In genomic region chr1:33174646-33175435, GRCm38 (mm10) we compare ENCODE assay signal across 10 mouse cellular contexts.
DNase-seq lines count a peak whose midpoint lies in the region; ATAC-seq and TF ChIP-seq lines count a peak whose summit lies in the region.
"Had no signal": no experiment of that assay in that cellular context is flagged by ENCODE, and none has a peak within 500 bp of the region (broad histone marks: within the 10 kb centered on the region; RNA-seq: fewer than 3 reads in every experiment).

No protein-coding gene starts in this region.

- no peak for DNase-seq in hindbrain, embryonic 10.5 days (ENCODE audit: low spot score)
- peak; percentile 82 for DNase-seq in forebrain, postnatal 0 days
- DNase-seq in left cerebral cortex, adult 11 months (ENCODE audit: low spot score), result peak; percentile 28
- peak; percentile 50 to 52 for DNase-seq in right cerebral cortex, adult 2 months (ENCODE audit: low spot score in 2 of 2)
- no peak for DNase-seq in lung, postnatal 36 days
- no peak for DNase-seq in heart, postnatal 36 days
- DNase-seq in kidney, adult 18-20 months, result no peak
- DNase-seq: heart, postnatal 14 days had no signal

- H3K27me3 ChIP-seq in hindbrain, embryonic 12.5 days, result no peaks in the 10 kb centered on the region
- H3K27me3 ChIP-seq in hindbrain, embryonic 10.5 days (ENCODE audit: insufficient read depth, poor library complexity, severe bottlenecking), result no peaks in the 10 kb centered on the region
- H3K27me3 ChIP-seq in forebrain, postnatal 0 days (ENCODE audit: insufficient read depth, low read length), result no peaks in the 10 kb centered on the region
- H3K27me3 ChIP-seq: neural tube, embryonic 12.5 days had no signal

- ATAC-seq in hindbrain, embryonic 12.5 days (ENCODE audit: low FRiP score), result peak; percentile 64; the same call in 1 of the 2 replicates
- ATAC-seq in forebrain, postnatal 0 days, result peak; percentile 84

- no peaks in the 10 kb centered on the region for H3K4me1 ChIP-seq in hindbrain, embryonic 12.5 days
- no peaks in the 10 kb centered on the region for H3K4me1 ChIP-seq in hindbrain, embryonic 10.5 days (replicated peaks)
- no peaks in the 10 kb centered on the region for H3K4me1 ChIP-seq in forebrain, postnatal 0 days (ENCODE audit: insufficient read depth)
- H3K4me1 ChIP-seq: neural tube, embryonic 12.5 days had no signal

- no peak overlapping the region for H3K27ac ChIP-seq in hindbrain, embryonic 12.5 days
- H3K27ac ChIP-seq in hindbrain, embryonic 10.5 days, result no peak overlapping the region
- peak overlapping the region; percentile 37; the same call in 1 of the 2 replicates for H3K27ac ChIP-seq in forebrain, postnatal 0 days (ENCODE audit: low read depth, low read length)
- H3K27ac ChIP-seq: neural tube, embryonic 12.5 days had no signal

- H3K9ac ChIP-seq in hindbrain, embryonic 12.5 days, result no peak overlapping the region
- H3K9ac ChIP-seq in forebrain, postnatal 0 days, result no peak overlapping the region
- H3K9ac ChIP-seq: neural tube, embryonic 12.5 days had no signal

- no peaks in the 10 kb centered on the region for H3K36me3 ChIP-seq in hindbrain, embryonic 12.5 days
- no peaks in the 10 kb centered on the region for H3K36me3 ChIP-seq in hindbrain, embryonic 10.5 days
- H3K36me3 ChIP-seq in forebrain, postnatal 0 days (ENCODE audit: insufficient read depth), result no peaks in the 10 kb centered on the region
- H3K36me3 ChIP-seq: neural tube, embryonic 12.5 days had no signal

- H3K9me3 ChIP-seq in hindbrain, embryonic 12.5 days (replicated peaks), result no peaks in the 10 kb centered on the region
- H3K9me3 ChIP-seq in hindbrain, embryonic 10.5 days, result no peaks in the 10 kb centered on the region
- H3K9me3 ChIP-seq in forebrain, postnatal 0 days (ENCODE audit: low read length), result no peaks in the 10 kb centered on the region
- H3K9me3 ChIP-seq: neural tube, embryonic 12.5 days had no signal

- no peak overlapping the region for H3K4me2 ChIP-seq in hindbrain, embryonic 12.5 days (replicated peaks)
- no peak overlapping the region for H3K4me2 ChIP-seq in forebrain, postnatal 0 days (ENCODE audit: low read depth)
- H3K4me2 ChIP-seq: neural tube, embryonic 12.5 days had no signal

- WGBS in hindbrain, embryonic 12.5 days, result 64% methylated on average over 10 of the region's 10 CpGs
- 70% methylated on average over 10 of the region's 10 CpGs for WGBS in hindbrain, embryonic 10.5 days
- 40% methylated on average over 10 of the region's 10 CpGs for WGBS in forebrain, postnatal 0 days

- TF ChIP-seq CTCF in forebrain, postnatal 0 days (IDR thresholded peaks at IDR 0.05; ENCODE audit: low read depth), result peak; percentile 59

- intact Hi-C loops in heart, postnatal 36 days (cut with DNase I), result no loop called here

- no peak overlapping the region for H3K4me3 ChIP-seq in hindbrain, embryonic 12.5 days
- H3K4me3 ChIP-seq in hindbrain, embryonic 10.5 days, result no peak overlapping the region
- no peak overlapping the region for H3K4me3 ChIP-seq in forebrain, postnatal 0 days (ENCODE audit: low read depth, low read length)
- H3K4me3 ChIP-seq: neural tube, embryonic 12.5 days had no signal

Comparison
In these comparisons a context has a peak if more than half of its experiments do, and no peak if none do; other contexts are left out.
1. DNase-seq: peak in forebrain, postnatal 0 days (single experiment), left cerebral cortex, adult 11 months (single experiment) and right cerebral cortex, adult 2 months (2 of 2); none in hindbrain, embryonic 10.5 days (single experiment), lung, postnatal 36 days (single experiment), heart, postnatal 36 days (0 of 2) and kidney, adult 18-20 months (single experiment).